Mouse (Mus musculus) erythroblast, embryonic 14.5 days (primary cell): Measurements from ENCODE around the gene Clrn1.

Source experiments
- GATA1 ChIP-seq: IDR thresholded peaks from 2 replicates; pipeline ENCODE4 v1.6.1; 2012; ENCODE audit warnings: low read length, inconsistent platforms, mixed read lengths
- TAL1 ChIP-seq: IDR thresholded peaks from 3 replicates; pipeline ENCODE4 v1.6.1; 2012; ENCODE audit warnings: low read length, inconsistent platforms, mixed read lengths

- no peak for TF ChIP-seq GATA1
- no peak for TF ChIP-seq TAL1
Observed at GRCm38 (mm10) chr3:58884801-58885573, at the start of gene Clrn1.
